Mouse (Mus musculus): ENCODE measurements around the gene Dop1b. TPM values are rescaled to one million over a fixed set of nuclear protein-coding genes. Genes with fewer than 3 reads are reported as not detected.
"Not testable (repeated sequence)": the region's sequence is repeated elsewhere in the genome, so short reads cannot be mapped to it uniquely, and the experiment has no call there.

Dop1b gene
- total and polyA plus RNA-seq, 3 experiments = 0.90 to 4.5 (median 3.1) TPM

- Histone ChIP-seq H3K27ac (ENCODE audit: insufficient read depth, low read depth) (no peak overlapping the region), H3K79me2 (replicated peaks; ENCODE audit: control insufficient read depth, extremely low read depth, insufficient read depth, poor library complexity, severe bottlenecking) (no peaks in the 10 kb centered on the region), H3K4me1 (ENCODE audit: control insufficient read depth in 1 of 2, insufficient read depth in 2 of 2) (no peaks in the 10 kb centered on the region), H3K9ac (ENCODE audit: insufficient read depth, low read depth) (no peak overlapping the region), H3K36me3 (replicated peaks in 1 of 2; ENCODE audit: control insufficient read depth in 1 of 2, insufficient read depth in 1 of 2, low read length in 1 of 2) (no peaks in the 10 kb centered on the region), H3K4me2 (ENCODE audit: insufficient read depth, low read depth, poor library complexity, severe bottlenecking) (no peak overlapping the region), H3K27me3 (replicated peaks) (peaks cover 11% of the 10 kb centered on the region), H3K4me3 (replicated peaks in 1 of 3; ENCODE audit: low read depth in 2 of 3, low read length in 2 of 3, poor library complexity in 1 of 3) (no peak overlapping the region), H3K9me3 (replicated peaks; ENCODE audit: low read length) (peaks cover 11% of the 10 kb centered on the region)
- dilution Hi-C loops (cut with MboI; ENCODE audit: extremely low pct_ligation_motif_present, extremely low pct_unique_long_range_greater_than_20kb, low sequenced_read_pairs) (no loop called here), in situ Hi-C loops (cut with MboI; ENCODE audit: low pct_ligation_motif_present, low pct_unique_long_range_greater_than_20kb, low sequenced_read_pairs) (no loop called here)
- TF ChIP-seq RCOR1 (conservative IDR thresholded peaks at IDR 0.05; ENCODE audit: low read depth, low read length) = no peak
- TF ChIP-seq ZKSCAN1 (IDR thresholded peaks at IDR 0.05; ENCODE audit: borderline replicate concordance, low read depth, low read length) = no peak
- no peak for TF ChIP-seq MAFK (IDR thresholded peaks at IDR 0.05; ENCODE audit: insufficient replicate concordance, low read length)
- TF ChIP-seq ELF1 (IDR thresholded peaks at IDR 0.05; ENCODE audit: low read depth, low read length) = no peak
- no peak for TF ChIP-seq CHD1 (IDR thresholded peaks at IDR 0.05; ENCODE audit: low read depth, low read length)
- TF ChIP-seq EP300 (IDR thresholded peaks at IDR 0.05; ENCODE audit: low read length) = no peak
- no peak for TF ChIP-seq MEF2A (IDR thresholded peaks at IDR 0.05; ENCODE audit: borderline replicate concordance, low read depth, low read length)
- TF ChIP-seq CTCF (conservative IDR thresholded peaks at IDR 0.05 in 1 of 2, IDR thresholded peaks at IDR 0.05 in 1 of 2; ENCODE audit: low read depth in 2 of 2, low read length in 2 of 2) = no peak
- TF ChIP-seq POLR2AphosphoS2 (IDR thresholded peaks at IDR 0.05; ENCODE audit: low read depth, low read length) = no peak
- DNase-seq (ENCODE audit: extremely low read depth) = no peak
These were observed 43.7 kb upstream of the Dop1b start for GRCm38 (mm10) chr16:93667976-93668375.

DNA sequence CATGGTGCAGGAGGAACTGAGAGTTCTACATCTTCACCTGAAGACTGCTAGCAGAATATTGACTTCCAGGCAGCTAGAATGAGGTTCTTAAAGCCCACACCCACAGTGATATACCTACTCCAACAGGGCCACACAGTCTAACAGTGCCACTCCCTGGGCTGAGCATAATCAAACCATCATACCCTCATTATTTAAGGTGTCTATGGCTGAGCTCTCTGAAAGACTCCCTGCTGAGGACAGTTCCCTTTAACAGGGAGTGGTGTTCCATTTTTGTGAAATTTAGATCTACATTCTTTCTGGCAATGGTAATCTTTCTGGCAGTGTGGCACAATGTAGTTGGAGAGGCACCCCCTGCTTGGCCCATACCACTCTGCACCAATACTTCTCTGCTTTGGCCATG, 42.2 kb upstream of the Dop1b start:
- dilution Hi-C loops (cut with MboI; ENCODE audit: extremely low pct_ligation_motif_present, extremely low pct_unique_long_range_greater_than_20kb, low sequenced_read_pairs) = no loop called here
- no peaks in the 10 kb centered on the region for H3K4me1 ChIP-seq (ENCODE audit: control insufficient read depth in 1 of 2, insufficient read depth in 2 of 2)
- in situ Hi-C loops (cut with MboI; ENCODE audit: low pct_ligation_motif_present, low pct_unique_long_range_greater_than_20kb, low sequenced_read_pairs) = no loop called here
- no peak overlapping the region for H3K4me2 ChIP-seq (ENCODE audit: insufficient read depth, low read depth, poor library complexity, severe bottlenecking)
- H3K79me2 ChIP-seq (replicated peaks; ENCODE audit: control insufficient read depth, extremely low read depth, insufficient read depth, poor library complexity, severe bottlenecking) = no peaks in the 10 kb centered on the region
- DNase-seq (ENCODE audit: extremely low read depth) = no peak
- H3K9me3 ChIP-seq (replicated peaks; ENCODE audit: low read length) = peaks cover 11% of the 10 kb centered on the region
- H3K36me3 ChIP-seq (replicated peaks in 1 of 2; ENCODE audit: control insufficient read depth in 1 of 2, insufficient read depth in 1 of 2, low read length in 1 of 2) = no peaks in the 10 kb centered on the region
- peaks cover 11% of the 10 kb centered on the region for H3K27me3 ChIP-seq (replicated peaks)
- TF ChIP-seq NRF1 (IDR thresholded peaks at IDR 0.05; ENCODE audit: low read depth, low read length) (no peak), ETS1 (conservative IDR thresholded peaks at IDR 0.05; ENCODE audit: low read depth, low read length) (no peak), IRF4 (IDR thresholded peaks at IDR 0.05; ENCODE audit: low read depth, low read length) (no peak), E2F4 (IDR thresholded peaks at IDR 0.05; ENCODE audit: insufficient replicate concordance, low read depth, low read length) (no peak), ZNF384 (IDR thresholded peaks at IDR 0.05; ENCODE audit: low read depth, low read length) (no peak), TCF12 (IDR thresholded peaks at IDR 0.05; ENCODE audit: low read depth, low read length) (no peak), USF1 (IDR thresholded peaks at IDR 0.05; ENCODE audit: low read depth, low read length) (no peak), MYC (IDR thresholded peaks at IDR 0.05; ENCODE audit: low read depth, low read length) (no peak), JUND (conservative IDR thresholded peaks at IDR 0.05; ENCODE audit: low read depth, low read length) (no peak), MAFK (IDR thresholded peaks at IDR 0.05; ENCODE audit: insufficient replicate concordance, low read length) (no peak), POLR2A (IDR thresholded peaks at IDR 0.05; ENCODE audit: low read depth, low read length) (no peak), CTCF (conservative IDR thresholded peaks at IDR 0.05 in 1 of 2, IDR thresholded peaks at IDR 0.05 in 1 of 2; ENCODE audit: low read depth in 2 of 2, low read length in 2 of 2) (no peak), ELF1 (IDR thresholded peaks at IDR 0.05; ENCODE audit: low read depth, low read length) (no peak), MEF2A (IDR thresholded peaks at IDR 0.05; ENCODE audit: borderline replicate concordance, low read depth, low read length) (no peak), MAX (IDR thresholded peaks at IDR 0.05; ENCODE audit: low read length) (no peak), RCOR1 (conservative IDR thresholded peaks at IDR 0.05; ENCODE audit: low read depth, low read length) (no peak), SIN3A (IDR thresholded peaks at IDR 0.05; ENCODE audit: low read length) (no peak)
- H3K27ac ChIP-seq (ENCODE audit: insufficient read depth, low read depth) = no peak overlapping the region
- H3K9ac ChIP-seq (ENCODE audit: insufficient read depth, low read depth) = no peak overlapping the region
- no peak overlapping the region for H3K4me3 ChIP-seq (replicated peaks in 1 of 3; ENCODE audit: low read depth in 2 of 3, low read length in 2 of 3, poor library complexity in 1 of 3)

- H3K9ac ChIP-seq (ENCODE audit: insufficient read depth, low read depth); dilution Hi-C loops (cut with MboI; ENCODE audit: extremely low pct_ligation_motif_present, extremely low pct_unique_long_range_greater_than_20kb, low sequenced_read_pairs); in situ Hi-C loops (cut with MboI; ENCODE audit: low pct_ligation_motif_present, low pct_unique_long_range_greater_than_20kb, low sequenced_read_pairs); H3K4me1 ChIP-seq (ENCODE audit: control insufficient read depth in 1 of 2, insufficient read depth in 2 of 2); H3K4me3 ChIP-seq (replicated peaks in 1 of 3; ENCODE audit: low read depth in 2 of 3, low read length in 2 of 3, poor library complexity in 1 of 3); DNase-seq (ENCODE audit: extremely low read depth); H3K4me2 ChIP-seq (ENCODE audit: insufficient read depth, low read depth, poor library complexity, severe bottlenecking); H3K27ac ChIP-seq (ENCODE audit: insufficient read depth, low read depth); H3K79me2 ChIP-seq (replicated peaks; ENCODE audit: control insufficient read depth, extremely low read depth, insufficient read depth, poor library complexity, severe bottlenecking); H3K36me3 ChIP-seq (replicated peaks in 1 of 2; ENCODE audit: control insufficient read depth in 1 of 2, insufficient read depth in 1 of 2, low read length in 1 of 2): not testable (repeated sequence)
- Histone ChIP-seq H3K27me3 (replicated peaks) (peaks cover 16% of the 10 kb centered on the region), H3K9me3 (replicated peaks; ENCODE audit: low read length) (peaks cover 11% of the 10 kb centered on the region)
These were observed 41.2 kb upstream of the Dop1b start for GRCm38 (mm10) chr16:93670466-93670865.
